Mouse (Mus musculus): ENCODE results near the gene Tut1. TPM values are rescaled to one million over a fixed set of nuclear protein-coding genes. Genes with fewer than 3 reads are reported as not detected.

Gene Tut1
- polyA plus RNA-seq, 1 experiment from 2014 or later: 24.6 TPM

- no peak for TF ChIP-seq CTCF (IDR thresholded peaks at IDR 0.05)
- in situ Hi-C loops (cut with MboI; ENCODE audit: low pct_unique_long_range_greater_than_20kb): no loop called here
- CTCF ChIA-PET: no interaction called here
- DNase-seq (ENCODE audit: low read depth, low spot score) (no peak), ATAC-seq (no peak)
- POLR2A ChIA-PET: no interaction called here
- no peaks in the 10 kb centered on the region for H3K27me3 ChIP-seq
These were observed 25.6 kb upstream of the Tut1 start for GRCm38 (mm10) chr19:8927891-8928525.

DNA sequence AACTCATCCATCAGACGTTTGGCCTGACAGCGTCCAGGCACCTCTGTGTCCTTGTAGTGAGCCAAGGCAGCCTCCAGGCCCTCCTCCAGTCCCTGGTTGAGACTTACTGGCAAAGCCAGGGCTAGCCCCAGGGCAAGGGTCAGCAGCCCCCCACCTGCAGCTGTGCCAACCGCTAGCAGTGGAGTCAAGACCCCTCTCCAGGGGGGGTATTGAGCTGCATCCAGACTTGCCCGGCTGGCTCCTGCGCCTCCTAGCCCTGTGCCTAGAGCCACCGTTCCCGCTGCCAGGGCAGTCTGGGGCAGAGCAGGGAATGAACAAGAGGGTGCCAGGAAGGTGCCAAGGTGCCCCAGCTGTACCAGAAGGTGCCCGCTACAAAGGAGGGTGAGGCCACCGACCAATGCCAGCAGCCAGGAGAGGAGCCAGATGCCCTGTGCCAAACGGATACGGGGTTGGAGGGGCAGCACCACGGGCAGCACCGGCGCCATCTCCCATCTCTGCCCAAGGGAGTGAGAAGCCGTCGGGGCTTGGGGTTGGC, 24.9 kb upstream of the Tut1 start:
- ATAC-seq: peak; percentile 14
- TF ChIP-seq CTCF (IDR thresholded peaks at IDR 0.05): no peak
- no peak for DNase-seq (ENCODE audit: low read depth, low spot score)
- H3K27me3 ChIP-seq: no peaks in the 10 kb centered on the region
- CTCF ChIA-PET: no interaction called here
- in situ Hi-C loops (cut with MboI; ENCODE audit: low pct_unique_long_range_greater_than_20kb): no loop called here
- POLR2A ChIA-PET: no interaction called here

GRCm38 (mm10) chr19:8929224-8930088, 24.2 kb upstream of the Tut1 start, which contains the start of the genes Rom1 and Eml3:
Gene Rom1, minus strand, starts transcription at chr19:8929356.
Gene Eml3, plus strand, starts transcription at chr19:8929552.
- no peak for TF ChIP-seq CTCF (IDR thresholded peaks at IDR 0.05)
- ChIA-PET CTCF (interaction anchor here (0.9 to 1.0 kb wide), 2 partner anchors 8 to 42 kb away, joined by 3 read pairs; no protein-coding TSS in a partner anchor), POLR2A (interaction anchor here (1.3 to 3.2 kb wide), 2 partner anchors 12 to 49 kb away, joined by 3 to 16 read pairs; partner anchors contain the start of genes Mta2 and Uqcc3)
- no peaks in the 10 kb centered on the region for H3K27me3 ChIP-seq
- in situ Hi-C loops (cut with MboI; ENCODE audit: low pct_unique_long_range_greater_than_20kb): no loop called here
- DNase-seq (ENCODE audit: low read depth, low spot score) (no peak), ATAC-seq (peak; percentile 70)

GRCm38 (mm10) chr19:8930117-8930516, 23.5 kb upstream of the Tut1 start:
- in situ Hi-C loops (cut with MboI; ENCODE audit: low pct_unique_long_range_greater_than_20kb): no loop called here
- CTCF ChIA-PET: interaction anchor here (0.9 to 1.0 kb wide), 2 partner anchors 8 to 42 kb away, joined by 3 read pairs; no protein-coding TSS in a partner anchor

DNA sequence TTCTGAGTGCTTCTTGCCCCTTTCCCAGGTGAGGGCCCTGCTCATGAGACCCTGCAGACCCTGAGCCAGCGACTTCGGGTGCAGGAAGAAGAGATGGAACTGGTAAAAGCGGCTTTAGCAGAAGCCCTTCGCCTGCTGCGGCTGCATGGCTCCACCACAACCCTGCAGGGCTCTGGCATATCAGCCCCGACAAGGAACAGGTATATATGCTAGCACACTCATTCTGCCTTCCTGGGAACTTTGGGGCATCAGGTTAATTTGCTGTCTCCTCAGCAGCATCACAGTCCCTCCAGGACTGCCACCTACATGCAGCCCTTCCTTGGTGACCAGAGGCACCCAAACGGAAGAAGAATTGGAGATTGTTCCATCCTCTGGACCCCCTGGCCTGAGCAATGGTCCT, 22.9 kb upstream of the Tut1 start:
- DNase-seq (ENCODE audit: low read depth, low spot score): no peak
- TF ChIP-seq CTCF (IDR thresholded peaks at IDR 0.05): no peak
- ChIA-PET POLR2A (interaction anchor here (0.6 to 3.2 kb wide), 4 partner anchors 9 to 175 kb away, joined by 3 to 16 read pairs (median 4); partner anchors contain the start of gene Mta2), CTCF (interaction anchor here (0.9 to 1.0 kb wide), 2 partner anchors 9 to 43 kb away, joined by 3 read pairs; no protein-coding TSS in a partner anchor)
- in situ Hi-C loops (cut with MboI; ENCODE audit: low pct_unique_long_range_greater_than_20kb): no loop called here
- ATAC-seq: no peak
- no peaks in the 10 kb centered on the region for H3K27me3 ChIP-seq

More at GRCm38 (mm10) chr19:8930117-8930516, 23.5 kb upstream of the Tut1 start:
- no peak for DNase-seq (ENCODE audit: low read depth, low spot score)
- ATAC-seq: peak; percentile 9
- TF ChIP-seq CTCF (IDR thresholded peaks at IDR 0.05): no peak
- POLR2A ChIA-PET: interaction anchor here (0.6 to 3.2 kb wide), 5 partner anchors 8 to 175 kb away, joined by 3 to 16 read pairs (median 3); partner anchors contain the start of genes Mta2 and Uqcc3
- no peaks in the 10 kb centered on the region for H3K27me3 ChIP-seq

DNA sequence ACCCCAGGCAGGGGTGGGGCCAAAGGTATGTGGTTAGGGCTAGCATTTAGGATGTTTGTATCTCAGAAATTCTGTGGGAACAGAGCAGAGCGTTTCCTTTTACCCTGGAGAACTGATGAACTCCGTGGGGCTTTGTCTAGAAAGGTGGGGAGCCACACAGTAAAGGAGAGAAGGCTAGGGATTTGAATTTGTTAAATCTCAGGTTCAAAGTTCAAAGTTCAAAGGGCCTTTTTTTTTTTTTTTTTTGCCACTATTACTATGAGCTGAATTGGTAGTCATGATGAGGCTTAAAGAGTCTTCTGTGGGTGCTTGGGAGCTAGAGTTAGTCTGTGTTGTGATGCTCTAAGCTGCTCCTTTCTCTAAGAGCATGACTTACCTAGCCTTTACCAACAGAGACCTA, 16.9 kb upstream of the Tut1 start:
- ATAC-seq (no peak), DNase-seq (ENCODE audit: low read depth, low spot score) (no peak)
- in situ Hi-C loops (cut with MboI; ENCODE audit: low pct_unique_long_range_greater_than_20kb): no loop called here
- no peak for TF ChIP-seq CTCF (IDR thresholded peaks at IDR 0.05)
- ChIA-PET CTCF (no interaction called here), POLR2A (interaction anchor here (0.7 kb wide), 2 partner anchors 102 to 371 kb away, joined by 3 to 6 read pairs; no protein-coding TSS in a partner anchor)
- no peaks in the 10 kb centered on the region for H3K27me3 ChIP-seq

- CTCF ChIA-PET: interaction anchor here (1.3 kb wide), 1 partner anchor 13 kb away, joined by 4 read pairs; the partner anchor contains the start of gene Tut1
- in situ Hi-C loops (cut with MboI; ENCODE audit: low pct_unique_long_range_greater_than_20kb): no loop called here
- ATAC-seq: no peak
- no peak for TF ChIP-seq CTCF (IDR thresholded peaks at IDR 0.05)
- POLR2A ChIA-PET: interaction anchor here (1.0 to 2.0 kb wide), 3 partner anchors 9 to 30 kb away, joined by 3 to 16 read pairs (median 6); no protein-coding TSS in a partner anchor
- no peak for DNase-seq (ENCODE audit: low read depth, low spot score)
- no peaks in the 10 kb centered on the region for H3K27me3 ChIP-seq
These were observed 13.0 kb upstream of the Tut1 start for GRCm38 (mm10) chr19:8940526-8941133.

GRCm38 (mm10) chr19:8941136-8941514, 12.5 kb upstream of the Tut1 start:
- in situ Hi-C loops (cut with MboI; ENCODE audit: low pct_unique_long_range_greater_than_20kb): no loop called here
- CTCF ChIA-PET: interaction anchor here (0.9 to 1.3 kb wide), 2 partner anchors 12 to 53 kb away, joined by 3 to 4 read pairs; partner anchors contain the start of gene Tut1
- no peak for DNase-seq (ENCODE audit: low read depth, low spot score)

GRCm38 (mm10) chr19:8941515-8942217, 12.0 kb upstream of the Tut1 start, which contains the start of gene Mta2:
Gene Mta2, plus strand, starts transcription at chr19:8941875.
- in situ Hi-C loops (cut with MboI; ENCODE audit: low pct_unique_long_range_greater_than_20kb): no loop called here
- ChIA-PET CTCF (interaction anchor here (0.9 to 1.3 kb wide), 2 partner anchors 12 to 54 kb away, joined by 3 to 4 read pairs; partner anchors contain the start of gene Tut1), POLR2A (interaction anchor here (0.6 to 2.0 kb wide), 5 partner anchors 9 to 1157 kb away, joined by 3 to 16 read pairs (median 6); no protein-coding TSS in a partner anchor)
- ATAC-seq (peak; percentile 90), DNase-seq (ENCODE audit: low read depth, low spot score) (peak; percentile 89)
- no peak for TF ChIP-seq CTCF (IDR thresholded peaks at IDR 0.05)
- H3K27me3 ChIP-seq: no peaks in the 10 kb centered on the region

More at GRCm38 (mm10) chr19:8941136-8941514, 12.5 kb upstream of the Tut1 start:
- H3K27me3 ChIP-seq: no peaks in the 10 kb centered on the region
- no peak for ATAC-seq
- no peak for TF ChIP-seq CTCF (IDR thresholded peaks at IDR 0.05)
- POLR2A ChIA-PET: interaction anchor here (1.0 to 2.0 kb wide), 4 partner anchors 10 to 30 kb away, joined by 3 to 16 read pairs (median 6); no protein-coding TSS in a partner anchor

Measured in Patski (cell line).